Mouse (Mus musculus) right cerebral cortex, adult 2 months (tissue): Measurements from ENCODE around the gene Zfand3.

Source experiments
- DNase-seq, 2 experiments: peaks; one replicate each; pipeline ENCODE4 v3.0.0; 2021 to 2022; ENCODE audit warnings: low spot score in 2 of 2

The Zfand3 gene

GRCm38 (mm10) chr17:29997726-29998125 lies 6.8 kb upstream of the Zfand3 start:
- no peak for DNase-seq

GRCm38 (mm10) chr17:29998566-29999295 lies 5.8 kb upstream of the Zfand3 start:
- DNase-seq, result no peak

DNA sequence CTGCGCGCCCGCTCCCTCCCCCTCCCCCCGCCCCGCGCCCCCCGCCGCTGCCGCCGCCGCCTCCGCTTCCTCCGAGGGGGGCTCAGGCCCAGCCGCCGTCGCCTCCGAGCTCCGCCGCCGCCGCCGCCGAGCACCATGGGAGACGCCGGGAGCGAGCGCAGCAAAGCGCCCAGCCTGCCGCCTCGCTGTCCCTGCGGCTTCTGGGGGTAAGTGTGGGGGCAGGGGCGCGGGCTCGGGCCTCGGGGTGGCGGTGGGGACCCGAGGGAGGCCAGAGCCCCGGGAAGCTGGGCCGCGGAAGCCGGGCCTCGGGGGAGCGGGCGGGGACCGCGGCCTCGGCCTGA lies 540 bp downstream of the Zfand3 start:
- no peak for DNase-seq

DNA sequence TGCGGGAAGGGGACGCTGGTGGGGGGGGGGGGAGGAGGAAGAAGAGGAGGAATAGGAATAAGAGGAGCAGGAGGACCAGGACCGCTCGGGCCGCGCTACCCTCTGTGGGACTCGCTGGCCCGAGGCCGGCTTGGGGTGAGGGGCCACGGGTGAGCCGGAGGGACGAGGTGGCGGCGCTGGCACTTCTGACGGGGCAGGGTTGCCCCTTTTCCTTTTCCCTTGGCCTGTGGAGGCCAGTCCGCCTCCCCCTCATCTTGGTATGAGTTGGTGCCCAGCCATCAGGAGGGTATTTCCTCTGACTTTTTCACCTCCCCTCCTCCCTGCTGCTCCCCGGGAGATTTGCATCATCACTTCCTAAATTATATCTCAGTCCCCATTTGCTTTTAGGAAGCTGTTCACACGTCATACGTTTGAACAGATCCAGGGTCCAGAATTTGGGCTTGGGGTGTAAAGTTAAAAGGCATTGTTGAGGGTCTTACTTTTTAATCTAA lies 963 bp downstream of the Zfand3 start:
- no peak for DNase-seq

DNA sequence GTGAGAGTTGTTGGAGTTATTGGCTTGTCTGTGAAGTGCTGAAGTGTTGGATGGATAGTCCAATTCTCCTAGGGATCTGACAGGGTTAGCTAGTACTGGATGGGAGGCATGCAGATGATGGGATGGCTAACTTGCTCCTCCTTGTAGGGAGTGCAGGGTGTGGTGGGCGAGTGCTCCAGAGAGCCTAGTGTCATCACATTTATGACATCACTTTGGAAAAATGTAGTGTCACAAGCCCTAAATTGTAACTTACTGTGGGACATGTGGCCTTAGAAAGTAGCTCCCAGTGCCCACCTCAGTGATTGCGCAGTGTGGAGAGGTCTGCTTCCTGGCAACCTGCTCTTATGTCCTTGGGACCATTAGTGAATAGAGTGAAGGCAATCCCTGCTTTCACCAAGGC lies 2.3 kb downstream of the Zfand3 start:
- no peak for DNase-seq

DNA sequence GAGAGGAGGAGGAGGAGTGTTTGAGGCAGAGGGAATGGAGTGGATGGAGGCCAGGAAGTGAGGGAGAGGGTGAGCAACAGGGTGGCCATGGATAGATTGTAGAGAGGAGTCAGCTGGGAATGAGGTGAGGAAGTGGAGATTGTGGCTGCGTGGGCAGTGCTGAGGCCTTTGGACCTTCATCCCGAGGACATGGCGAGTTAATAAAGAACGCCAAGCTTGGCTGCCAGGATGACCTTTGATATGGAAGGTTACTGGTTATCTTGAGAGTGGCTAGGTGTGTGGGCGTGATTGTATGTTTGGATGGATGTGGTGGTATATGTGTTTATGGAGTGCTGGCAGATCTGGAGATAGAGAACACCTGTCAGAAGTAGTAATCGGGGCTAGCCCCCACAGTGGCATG lies 3.4 kb downstream of the Zfand3 start:
- DNase-seq, result no peak

- no peak for DNase-seq
These were observed 3.9 kb downstream of the Zfand3 start for GRCm38 (mm10) chr17:30008392-30008791.

- DNase-seq, result no peak
These were observed 10.1 kb downstream of the Zfand3 start for GRCm38 (mm10) chr17:30014660-30015059.

DNA sequence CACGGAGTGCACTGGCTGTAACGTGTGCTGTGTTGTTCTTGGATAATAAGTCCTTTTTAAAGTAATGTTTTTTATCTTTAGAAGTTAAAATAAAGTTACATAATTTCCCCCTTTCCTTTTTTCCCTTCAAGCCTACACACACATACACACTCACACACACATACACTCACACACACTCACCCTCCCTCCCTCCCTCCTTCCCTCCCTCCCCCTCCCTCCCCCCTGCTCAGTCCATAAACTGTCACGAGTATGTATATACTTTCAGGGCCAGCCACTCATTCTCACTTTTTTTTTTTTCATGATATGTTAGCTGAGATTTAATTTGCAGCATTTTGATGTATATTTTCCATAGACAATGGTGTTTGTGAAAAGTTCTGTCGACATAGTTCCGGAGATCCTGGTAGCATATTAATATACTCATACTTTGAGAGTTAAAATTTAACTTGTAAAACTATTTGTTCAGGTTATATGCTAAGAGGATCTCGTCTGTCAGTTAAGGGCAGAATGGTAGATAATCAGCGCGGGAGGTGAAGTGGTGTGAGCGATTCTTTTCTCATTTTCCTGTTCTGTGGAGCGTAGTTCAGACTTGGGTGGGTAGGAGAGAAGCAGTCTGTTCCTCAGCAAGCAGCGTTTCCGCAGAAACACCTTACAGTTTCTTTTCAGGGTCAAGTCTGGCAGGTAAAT lies 14.5 kb downstream of the Zfand3 start:
- DNase-seq, result no peak

DNA sequence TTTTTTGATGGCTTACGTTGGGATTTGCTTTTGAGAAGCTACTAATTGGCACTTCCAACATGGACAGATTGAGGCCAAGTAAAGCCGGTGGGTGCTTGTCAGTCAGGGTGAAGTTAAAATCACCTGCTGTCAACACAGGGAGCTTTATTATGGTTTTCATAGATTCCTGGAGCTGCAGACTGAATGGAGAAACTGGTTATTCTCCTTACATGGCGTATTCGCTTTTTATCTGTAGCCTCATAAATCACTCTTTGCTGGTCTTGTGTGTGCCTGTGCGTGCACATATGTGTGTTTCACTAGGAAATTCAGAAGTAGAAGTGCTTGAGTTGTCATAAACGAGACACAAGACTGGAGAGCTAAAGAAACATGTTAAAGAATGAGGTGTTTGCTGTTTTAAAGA lies 15.4 kb downstream of the Zfand3 start:
- DNase-seq, result no peak

- peak; percentile 77 to 79 for DNase-seq
These were observed 20.1 kb downstream of the Zfand3 start for GRCm38 (mm10) chr17:30024651-30025050.

GRCm38 (mm10) chr17:30026617-30027016 lies 22.1 kb downstream of the Zfand3 start:
- no peak for DNase-seq

DNA sequence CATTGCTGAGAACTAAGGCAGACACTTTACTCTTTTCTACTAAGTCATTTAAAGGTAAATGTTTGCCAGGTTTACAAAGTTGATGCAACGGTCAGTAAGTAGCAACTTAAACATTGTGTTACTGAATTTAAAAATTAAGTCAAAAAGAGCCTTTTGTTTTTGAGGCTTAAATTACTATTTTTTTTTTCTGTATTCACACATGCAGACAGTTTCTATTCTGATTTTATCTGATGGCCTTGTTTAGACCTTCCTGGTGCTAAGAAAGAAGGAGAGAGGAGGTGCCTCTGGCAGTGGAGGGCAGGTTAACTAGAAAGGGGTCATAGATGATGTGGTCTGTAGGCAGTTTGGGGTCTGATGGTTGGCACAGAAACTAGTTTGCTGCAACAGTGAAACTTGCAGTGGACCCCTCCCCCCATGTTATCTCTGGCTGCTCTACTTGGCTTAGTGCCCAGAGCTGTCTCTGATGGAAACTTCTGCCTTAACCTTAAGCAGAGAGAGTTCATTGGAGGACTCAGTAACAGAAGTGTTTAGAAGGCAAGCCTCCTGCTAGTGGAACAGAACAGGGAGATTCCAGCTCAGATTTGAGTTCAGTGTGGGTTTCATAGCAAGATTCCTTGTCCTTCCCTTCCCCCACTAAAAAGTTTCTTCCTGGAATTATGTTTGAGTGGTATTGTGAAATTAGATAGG lies 23.0 kb downstream of the Zfand3 start:
- DNase-seq, result no peak

DNA sequence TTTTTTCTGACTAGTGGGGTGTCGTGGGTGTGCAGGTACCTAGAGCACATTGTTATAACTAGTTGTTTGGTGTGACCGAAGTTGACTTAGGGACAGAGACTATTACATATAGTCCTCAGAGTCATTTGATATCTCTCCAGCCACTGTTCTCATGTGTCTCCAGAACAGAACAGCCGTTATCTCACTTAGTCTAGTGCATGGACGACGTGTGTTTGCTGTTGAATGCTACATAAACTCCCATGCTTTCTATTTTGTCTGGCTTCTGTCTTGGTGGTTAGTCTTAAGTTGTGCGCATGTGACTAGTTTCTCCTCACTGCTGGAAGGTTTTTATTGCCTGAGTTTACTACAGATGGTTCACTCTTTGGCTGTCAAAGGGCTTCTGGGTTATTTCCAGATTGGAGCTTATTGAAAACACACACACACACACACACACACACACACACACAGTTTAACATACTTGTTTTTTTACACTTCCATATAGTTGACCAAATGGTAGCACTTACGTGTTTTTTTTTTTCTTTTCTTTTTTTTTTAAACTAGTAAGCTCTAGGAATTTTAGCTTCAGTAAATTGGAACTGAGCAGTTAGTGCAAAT lies 25.2 kb downstream of the Zfand3 start:
- DNase-seq, result no peak

DNA sequence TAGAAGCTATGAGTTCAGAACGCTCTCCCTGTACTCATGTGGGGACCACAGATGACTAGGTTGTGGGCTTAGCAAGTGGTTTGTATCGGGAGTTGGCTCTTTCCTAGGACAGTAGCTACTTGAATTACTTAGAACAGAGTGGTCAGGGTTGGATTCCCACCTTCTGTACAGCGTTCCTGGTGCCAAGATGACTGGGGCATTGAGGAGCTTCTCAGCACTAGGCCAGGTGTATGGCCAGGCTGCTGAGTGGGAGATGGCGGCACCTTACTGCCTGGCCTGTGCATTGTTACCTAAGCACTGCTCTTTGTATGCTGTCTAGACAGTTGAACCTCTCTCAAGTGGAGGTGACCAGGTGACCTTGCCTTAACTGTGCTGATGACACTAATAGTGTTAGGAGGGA lies 28.3 kb downstream of the Zfand3 start:
- DNase-seq, result no peak

- DNase-seq, result no peak
These were observed 29.5 kb downstream of the Zfand3 start for GRCm38 (mm10) chr17:30033991-30034390.

DNA sequence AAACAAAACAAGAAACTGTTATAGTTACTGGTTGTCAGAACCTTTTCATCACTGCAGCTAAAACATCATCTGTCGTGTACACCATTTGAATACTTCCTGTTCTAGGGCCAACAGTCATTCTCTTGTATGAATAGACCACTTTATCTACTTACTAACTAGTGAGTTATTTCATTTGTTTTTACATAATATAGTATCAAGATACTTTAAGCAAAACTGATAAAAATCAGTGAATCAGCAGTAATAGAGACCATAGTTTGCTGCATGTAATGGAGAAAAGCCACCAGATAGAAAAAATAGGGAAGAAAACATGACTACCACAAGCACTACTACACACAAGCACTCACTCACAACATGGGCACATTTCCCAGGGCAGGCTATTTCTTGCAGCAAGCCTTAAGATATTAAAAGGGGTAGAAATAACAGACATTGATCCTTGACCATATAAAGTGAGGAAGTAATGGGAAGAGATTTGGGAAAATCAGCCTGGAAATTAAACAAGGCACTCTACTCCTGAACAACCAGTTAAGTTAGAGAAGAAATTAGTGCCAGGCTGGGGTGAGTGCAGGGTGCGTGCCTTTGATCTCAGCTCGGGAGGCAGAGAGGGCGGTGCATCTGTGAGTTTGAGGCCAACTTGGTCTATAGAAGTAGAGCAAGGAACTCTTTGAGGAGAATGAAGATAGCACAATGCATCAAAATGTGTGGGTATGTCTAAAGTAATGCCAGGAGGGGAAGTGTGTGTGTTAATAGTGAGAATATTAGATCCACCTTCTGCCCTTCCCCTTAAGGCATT lies 30.9 kb downstream of the Zfand3 start:
- DNase-seq, result no peak

DNA sequence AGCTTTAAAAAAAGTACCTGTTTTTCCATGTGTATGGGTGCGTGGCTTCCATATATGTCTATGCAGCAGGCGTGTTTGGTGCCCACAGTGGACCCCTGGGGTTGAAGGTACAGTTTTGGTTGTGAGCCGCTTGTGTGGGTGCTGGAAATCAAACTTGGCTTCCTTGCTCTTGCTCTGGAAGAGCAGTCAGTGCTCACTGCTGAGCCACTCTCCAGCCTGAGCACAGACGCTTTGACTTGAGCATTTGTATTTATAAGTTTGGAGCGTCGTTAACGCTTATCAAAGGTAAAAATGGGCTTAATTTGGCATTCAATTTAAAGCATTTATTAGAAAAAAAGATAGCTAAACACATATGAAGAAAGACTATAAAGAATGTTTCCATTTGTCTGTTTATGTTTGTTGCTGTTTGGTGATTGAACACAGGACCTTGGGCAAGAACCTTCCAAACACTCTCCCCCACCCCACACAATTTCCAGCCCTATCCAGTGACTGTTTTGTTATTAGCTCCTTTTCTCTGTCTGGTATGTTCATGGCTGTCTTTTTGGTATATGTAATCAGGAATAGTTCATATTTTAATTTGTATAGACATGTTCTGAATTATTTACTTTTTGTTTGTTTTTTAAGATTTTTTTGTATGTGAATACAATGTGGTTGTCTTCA lies 38.8 kb downstream of the Zfand3 start:
- DNase-seq, result no peak

GRCm38 (mm10) chr17:30045181-30045580 lies 40.6 kb downstream of the Zfand3 start:
- DNase-seq, result no peak

DNA sequence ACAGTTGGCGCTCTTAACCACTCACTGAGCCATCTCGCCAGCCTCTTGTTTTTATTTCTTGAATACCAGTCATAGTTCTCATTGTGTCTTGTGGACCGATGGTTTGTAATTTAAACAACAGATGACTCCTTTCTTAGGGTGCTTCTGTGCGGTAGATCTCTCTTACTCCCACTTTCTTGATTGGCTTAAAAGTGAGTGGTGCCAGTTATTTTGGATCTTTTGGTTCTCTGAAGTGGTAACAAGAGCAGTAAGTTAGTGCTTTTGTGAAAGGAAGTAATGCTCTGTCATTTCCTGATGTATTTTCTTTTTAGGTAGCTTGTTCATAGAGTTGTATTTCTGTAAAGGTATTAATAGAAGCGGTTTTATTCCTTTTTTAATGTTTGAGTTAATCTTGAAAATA lies 42.1 kb downstream of the Zfand3 start:
- DNase-seq, result no peak
